Mouse (Mus musculus) right cerebral cortex, postnatal 14 days (tissue): ENCODE measurements at regions not wholly inside any gene's neighbourhood (a gene's known extent, or its start where the extent isn't known, plus 50 kb on each side); places are given as distances from the start of the nearest gene placed in this dataset.
A peak's percentile ranks its signal among the peaks of the same experiment; 100 is the strongest.

Source experiments
- DNase-seq: peaks from one replicate; pipeline ENCODE4 v3.0.0; 2022

DNA sequence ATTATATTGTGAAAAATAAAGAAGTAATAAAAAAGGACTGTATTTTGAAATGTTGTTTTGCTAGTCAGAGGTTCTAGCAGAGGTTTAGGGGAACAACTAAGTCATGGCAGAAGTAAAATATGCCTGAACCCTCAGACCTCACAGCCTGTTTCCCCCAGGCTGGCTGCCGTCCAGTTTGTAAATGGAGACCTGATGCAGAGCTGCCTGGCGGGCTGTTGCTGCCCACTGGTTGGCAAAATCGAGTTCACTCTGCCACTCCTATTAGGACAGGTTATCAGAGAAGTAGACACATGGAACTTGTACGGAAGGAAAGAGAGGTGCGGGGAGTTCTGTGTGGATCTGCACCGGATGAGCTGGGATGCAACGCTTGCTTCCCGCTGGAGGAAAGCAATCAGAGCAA, 168.5 kb downstream of the Brinp2 start:
- DNase-seq = no peak

DNA sequence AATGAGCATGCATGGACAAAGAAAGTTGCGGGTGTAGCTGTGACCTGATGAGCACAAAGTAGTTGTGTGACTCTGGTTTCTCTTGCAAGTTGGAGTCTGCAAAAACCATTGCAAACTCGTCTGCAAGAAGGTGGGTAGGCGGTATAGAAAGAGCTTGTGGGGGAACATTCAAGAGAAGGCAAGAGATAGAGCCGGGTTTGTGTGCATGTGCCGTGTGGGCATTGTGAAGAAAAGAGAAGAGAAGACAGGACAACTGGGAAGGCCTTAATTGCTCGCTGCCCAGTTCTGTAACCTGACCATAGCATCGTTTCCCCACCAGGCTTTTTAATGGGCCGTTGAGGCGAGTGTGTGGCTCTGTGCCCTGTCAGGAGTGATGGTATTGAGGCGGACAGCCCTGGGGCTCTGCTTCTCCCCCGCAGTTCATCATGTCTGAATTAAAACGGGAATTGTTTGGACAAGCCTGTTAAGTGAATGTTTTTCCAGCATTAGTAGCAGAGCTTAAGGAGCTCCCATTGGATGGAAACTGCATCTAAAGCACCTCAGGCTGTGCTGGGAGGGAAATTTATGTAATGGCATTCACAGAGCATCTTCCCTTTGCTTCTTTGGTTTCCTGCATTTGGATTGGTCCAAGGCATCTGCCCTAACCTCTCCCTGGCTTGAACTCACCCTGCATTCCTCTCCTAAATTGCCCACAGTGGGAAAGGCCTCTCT, 163.1 kb downstream of the Brinp2 start:
- DNase-seq = peak; percentile 26

GRCm38 (mm10) chr1:158193968-158194565, 162.1 kb downstream of the Brinp2 start:
- no peak for DNase-seq
